Mouse (Mus musculus) liver, embryonic 11.5 days (tissue): ENCODE results near the gene Oxsr1. TPM values are rescaled to one million over a fixed set of nuclear protein-coding genes. Genes with fewer than 3 reads are reported as not detected.
A peak's percentile ranks its signal among the peaks of the same experiment; 100 is the strongest.

Experiments used
- ATAC-seq: fragments of 200-750 bp; cut with Nextera tagmentation; replicated peaks from 2 replicates; pipeline ENCODE4 v1.8.0; 2017; ENCODE audit warnings: moderate number of reproducible peaks, mild to moderate bottlenecking, moderate TSS enrichment, moderate library complexity; ENCODE audit not compliant: low FRiP score
- DNase-seq: peaks from one replicate; pipeline ENCODE4 v3.0.0-alpha.2; 2017; ENCODE audit warnings: low spot score
- H3K27ac ChIP-seq: fragments of 300-500 bp; sonication (generic); 2 replicates; pipeline ENCODE4 v1.5.1; 2014; ENCODE audit warnings: mild to moderate bottlenecking, low read depth, low read length, control low read depth
- H3K27me3 ChIP-seq: fragments of 300-500 bp; sonication (generic); replicated peaks from 2 replicates; pipeline ENCODE4 v1.6.1; 2014; ENCODE audit warnings: low read length, mixed read lengths; ENCODE audit not compliant: control insufficient read depth, insufficient read depth
- H3K36me3 ChIP-seq: fragments of 300-500 bp; sonication (generic); 2 replicates; pipeline ENCODE4 v1.6.1; 2014; ENCODE audit warnings: mild to moderate bottlenecking, low read length, moderate library complexity, mixed read lengths; ENCODE audit not compliant: control insufficient read depth, insufficient read depth
- H3K4me1 ChIP-seq: fragments of 300-500 bp; sonication (generic); replicated peaks from 2 replicates; pipeline ENCODE4 v1.6.1; 2014; ENCODE audit warnings: low read length, mixed read lengths; ENCODE audit not compliant: control insufficient read depth, insufficient read depth
- H3K4me2 ChIP-seq: fragments of 300-500 bp; sonication (generic); 2 replicates; pipeline ENCODE4 v1.6.1; 2014; ENCODE audit warnings: mild to moderate bottlenecking, control low read depth, moderate library complexity
- H3K4me3 ChIP-seq: fragments of 300-500 bp; sonication (generic); 2 replicates; pipeline ENCODE4 v1.5.1; 2014; ENCODE audit warnings: low read depth, low read length, control low read depth
- H3K9ac ChIP-seq: fragments of 300-500 bp; sonication (generic); 2 replicates; pipeline ENCODE4 v1.6.1; 2014; ENCODE audit warnings: low read depth, low read length, control low read depth
- H3K9me3 ChIP-seq: fragments of 300-500 bp; sonication (generic); 2 replicates; pipeline ENCODE4 v1.6.1; 2016; ENCODE audit warnings: low read length, inconsistent platforms, mixed read lengths; ENCODE audit not compliant: control insufficient read depth
- WGBS: fragments of 180-500 bp; shearing (Covaris S2); extraction: QIAGEN DNeasy Blood & Tissue Kit; methylation state at CpG from one replicate; pipeline ENCODE4 v1.1.7; 2014; 5-methylcytosine and 5-hydroxymethylcytosine counted together
- polyA plus RNA-seq: library from polyadenylated mRNA; unstranded; fragments of >200 nt; fragmentation: Nextera tagmentation; extraction: Ambion mirVana; gene quantifications from 2 replicates; pipeline ENCODE4 v1.2.1, GENCODE M21; 2014

Oxsr1 gene
- polyA plus RNA-seq, 1 experiment from 2014 or later = 14.2 TPM

DNA sequence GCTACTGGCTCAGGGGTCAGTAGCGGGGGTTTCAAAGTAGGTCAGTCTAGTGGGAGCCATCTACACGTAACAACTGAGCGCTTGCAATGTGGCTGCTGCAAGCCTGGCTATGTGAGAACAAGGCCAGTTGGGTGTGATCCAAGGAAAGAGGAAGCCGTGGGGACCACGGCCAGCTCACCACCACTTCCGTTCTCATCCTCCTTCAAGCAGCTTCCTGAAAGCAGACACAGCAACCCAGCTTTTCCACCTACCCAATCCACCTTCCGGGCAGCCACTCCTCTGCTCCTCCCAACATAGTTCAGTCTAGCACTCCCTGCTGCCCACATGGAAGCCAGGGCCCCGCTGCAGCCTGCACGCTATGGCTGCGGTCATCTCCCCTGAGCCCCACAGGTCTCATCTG is 12.1 kb upstream of the Oxsr1 start:
- Histone ChIP-seq H3K4me2 (peak overlapping the region; percentile 19), H3K4me3 (no peak overlapping the region), H3K4me1 (no peaks in the 10 kb centered on the region; the same call in 1 of the 2 replicates), H3K27me3 (no peaks in the 10 kb centered on the region), H3K36me3 (no peaks in the 10 kb centered on the region), H3K9me3 (no peaks in the 10 kb centered on the region), H3K9ac (peak overlapping the region; percentile 35; the same call in 1 of the 2 replicates), H3K27ac (no peak overlapping the region)
- DNase-seq (no peak), ATAC-seq (no peak; the same call in 1 of the 2 replicates)
- WGBS = 27% methylated on average over 10 of the region's 10 CpGs

- no peak for DNase-seq
- ATAC-seq = no peak
- Histone ChIP-seq H3K4me3 (no peak overlapping the region), H3K4me2 (no peak overlapping the region), H3K27ac (no peak overlapping the region), H3K36me3 (no peaks in the 10 kb centered on the region), H3K9ac (no peak overlapping the region), H3K4me1 (no peaks in the 10 kb centered on the region; the same call in 1 of the 2 replicates), H3K9me3 (no peaks in the 10 kb centered on the region), H3K27me3 (no peaks in the 10 kb centered on the region)
- 87% methylated on average over 15 of the region's 15 CpGs for WGBS
Observed at GRCm38 (mm10) chr9:119330186-119330963, 8.1 kb upstream of the Oxsr1 start.

DNA sequence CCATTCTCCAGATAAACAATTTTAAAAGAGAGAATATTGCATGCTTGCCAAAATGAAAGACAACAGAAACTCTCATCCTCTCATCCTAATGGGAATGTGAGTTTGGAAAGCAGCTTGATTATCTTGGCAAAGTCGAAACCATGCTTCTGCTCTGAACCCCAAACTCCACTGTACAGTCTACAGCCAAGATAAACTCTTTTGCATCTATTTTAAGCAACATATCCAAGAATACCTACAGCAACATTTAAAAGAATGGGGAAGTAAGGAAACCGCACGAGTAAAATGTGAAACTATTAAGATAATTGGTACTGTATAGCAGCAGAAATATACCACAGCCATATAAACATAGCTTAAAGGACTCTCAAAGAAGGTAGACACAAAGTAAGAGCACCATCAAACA is 6.3 kb upstream of the Oxsr1 start:
- no peak overlapping the region for H3K4me2 ChIP-seq
- no peaks in the 10 kb centered on the region; the same call in 1 of the 2 replicates for H3K4me1 ChIP-seq
- H3K27ac ChIP-seq = no peak overlapping the region
- no peak overlapping the region for H3K9ac ChIP-seq
- no peaks in the 10 kb centered on the region for H3K27me3 ChIP-seq
- H3K9me3 ChIP-seq = no peaks in the 10 kb centered on the region
- H3K36me3 ChIP-seq = no peaks in the 10 kb centered on the region
- ATAC-seq (no peak), DNase-seq (no peak)
- H3K4me3 ChIP-seq = no peak overlapping the region
- WGBS = 76% methylated on average over 3 of the region's 3 CpGs

DNA sequence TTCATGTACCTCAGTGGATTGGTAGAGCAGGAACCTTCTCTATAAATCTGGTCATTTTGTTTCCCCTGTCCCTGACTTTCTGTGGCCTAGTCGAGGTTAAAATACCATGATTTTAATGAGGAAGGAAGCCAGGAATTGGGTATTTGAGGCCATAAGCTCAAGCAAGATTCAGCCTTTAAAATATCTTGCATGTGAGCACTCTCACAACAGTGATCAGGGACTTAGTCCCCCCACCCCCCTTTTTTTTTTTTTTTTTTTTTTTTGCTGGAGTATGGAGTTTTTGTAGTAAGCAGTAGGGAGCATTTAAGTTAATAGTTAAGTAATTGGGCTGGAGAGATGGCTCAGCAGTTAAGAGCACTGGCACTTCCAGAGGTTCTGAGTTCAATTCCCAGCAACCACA is 1.9 kb upstream of the Oxsr1 start:
- 49% methylated on average over 1 of the region's 1 CpGs for WGBS
- no peaks in the 10 kb centered on the region for H3K27me3 ChIP-seq
- DNase-seq (no peak), ATAC-seq (no peak)
- H3K9me3 ChIP-seq = no peaks in the 10 kb centered on the region
- H3K4me1 ChIP-seq = peaks cover 7% of the 10 kb centered on the region
- H3K4me2 ChIP-seq = peak overlapping the region; percentile 99
- no peaks in the 10 kb centered on the region for H3K36me3 ChIP-seq
- no peak overlapping the region for H3K4me3 ChIP-seq
- H3K27ac ChIP-seq = peak overlapping the region; percentile 32; the same call in 1 of the 2 replicates
- H3K9ac ChIP-seq = no peak overlapping the region

DNA sequence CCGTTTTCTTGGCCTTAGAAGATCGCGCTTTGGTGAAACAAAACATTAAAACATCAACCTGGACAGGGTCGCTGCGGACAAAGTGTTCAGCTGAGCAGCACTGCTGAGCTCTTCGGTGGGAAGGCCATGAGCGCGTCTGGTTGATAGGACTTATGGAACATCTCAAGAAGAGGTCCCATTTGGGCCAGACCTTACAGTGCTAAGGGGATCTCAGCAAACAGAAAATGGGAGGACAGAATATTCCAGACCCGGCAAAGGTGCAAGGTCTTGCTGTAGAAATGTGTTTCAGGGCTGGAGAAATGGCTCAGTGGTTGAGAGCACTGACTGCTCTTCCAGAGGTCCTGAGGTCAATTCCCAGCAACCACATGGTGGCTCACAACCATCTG is 1.0 kb upstream of the Oxsr1 start:
- H3K9ac ChIP-seq = peak overlapping the region; percentile 87
- 6% methylated on average over 9 of the region's 9 CpGs for WGBS
- peak overlapping the region; percentile 99 for H3K27ac ChIP-seq
- peak overlapping the region; percentile 96 for H3K4me3 ChIP-seq
- H3K4me2 ChIP-seq = peak overlapping the region; percentile 99
- H3K36me3 ChIP-seq = no peaks in the 10 kb centered on the region
- no peaks in the 10 kb centered on the region for H3K9me3 ChIP-seq
- H3K27me3 ChIP-seq = no peaks in the 10 kb centered on the region
- peaks cover 7% of the 10 kb centered on the region for H3K4me1 ChIP-seq
- no peak for DNase-seq
- ATAC-seq = no peak

DNA sequence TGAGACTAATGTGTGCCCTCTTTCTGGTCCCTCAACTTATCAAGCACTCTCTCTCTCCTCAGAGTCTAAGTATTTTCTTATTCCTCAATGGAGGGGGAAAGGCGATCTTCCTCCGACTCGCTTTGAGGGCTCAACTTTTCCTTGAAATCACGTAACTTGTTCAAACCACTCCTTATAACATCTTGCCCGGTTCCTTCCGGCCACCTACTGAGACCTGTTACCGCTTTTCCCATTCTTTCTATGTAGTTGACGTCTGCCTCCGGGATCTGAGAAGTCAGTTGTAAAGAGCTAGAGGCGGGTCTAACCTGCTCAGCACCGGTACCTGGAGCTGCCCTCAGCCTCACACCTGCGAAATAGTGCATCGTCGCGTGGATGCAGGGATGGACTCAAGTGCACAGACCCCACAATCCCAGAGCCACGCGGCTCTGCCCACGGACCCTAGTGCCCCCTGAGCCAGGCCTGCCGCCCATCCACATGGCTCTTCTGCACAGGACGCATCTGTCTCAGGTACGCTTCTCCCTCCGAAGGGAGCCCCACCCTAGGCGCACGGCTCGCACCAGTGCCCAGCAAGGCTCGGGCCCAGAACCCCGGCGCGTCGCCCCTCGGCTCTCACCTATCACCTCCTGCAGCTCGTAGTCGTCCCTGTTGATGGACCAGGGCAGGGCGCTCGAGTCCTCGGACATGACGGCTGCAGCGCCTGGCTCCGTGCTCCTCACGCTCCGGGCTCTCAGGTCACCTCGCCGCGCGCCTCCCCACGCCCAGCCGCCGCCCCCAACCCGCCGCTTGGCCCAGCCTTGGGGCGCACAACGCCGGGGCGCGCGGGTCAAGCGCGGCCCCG is 616 bp downstream of the Oxsr1 start:
- under 1% methylated on average over 54 of the region's 59 CpGs for WGBS
- H3K27ac ChIP-seq = peak overlapping the region; percentile 92
- ATAC-seq (peak; percentile 26), DNase-seq (peak; percentile 62)
- H3K4me1 ChIP-seq = peaks cover 7% of the 10 kb centered on the region
- H3K4me3 ChIP-seq = peak overlapping the region; percentile 96
- H3K36me3 ChIP-seq = no peaks in the 10 kb centered on the region
- no peaks in the 10 kb centered on the region for H3K9me3 ChIP-seq
- H3K9ac ChIP-seq = peak overlapping the region; percentile 93
- no peaks in the 10 kb centered on the region for H3K27me3 ChIP-seq
- H3K4me2 ChIP-seq = peak overlapping the region; percentile 99

DNA sequence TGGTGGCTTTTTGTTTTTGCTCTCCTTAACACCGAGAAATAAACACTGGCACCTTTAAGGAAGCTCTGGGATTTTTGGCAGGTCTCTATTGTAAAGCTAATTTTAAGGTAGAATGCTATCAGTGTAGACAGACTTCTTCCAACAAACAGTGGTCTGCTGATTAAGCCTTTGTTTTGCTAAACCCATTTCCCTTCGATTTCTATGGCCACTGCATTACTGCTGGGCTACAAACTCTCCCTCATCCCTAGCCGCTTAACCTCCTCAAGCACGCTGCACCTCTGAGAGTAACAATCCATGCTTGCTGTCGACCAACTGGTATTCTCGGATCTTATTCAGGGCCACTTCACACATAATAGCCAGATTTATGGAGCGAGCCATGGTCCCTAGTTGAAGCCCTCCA is 1.3 kb downstream of the Oxsr1 start:
- Histone ChIP-seq H3K9me3 (no peaks in the 10 kb centered on the region), H3K4me1 (peaks cover 7% of the 10 kb centered on the region), H3K9ac (peak overlapping the region; percentile 93), H3K36me3 (no peaks in the 10 kb centered on the region), H3K27me3 (no peaks in the 10 kb centered on the region), H3K4me3 (peak overlapping the region; percentile 96), H3K27ac (0 out of 2 replicates have a peak overlapping the region, but pooled peaks have one; percentile 92), H3K4me2 (peak overlapping the region; percentile 99)
- DNase-seq (no peak), ATAC-seq (no peak)
- 12% methylated on average over 7 of the region's 7 CpGs for WGBS

DNA sequence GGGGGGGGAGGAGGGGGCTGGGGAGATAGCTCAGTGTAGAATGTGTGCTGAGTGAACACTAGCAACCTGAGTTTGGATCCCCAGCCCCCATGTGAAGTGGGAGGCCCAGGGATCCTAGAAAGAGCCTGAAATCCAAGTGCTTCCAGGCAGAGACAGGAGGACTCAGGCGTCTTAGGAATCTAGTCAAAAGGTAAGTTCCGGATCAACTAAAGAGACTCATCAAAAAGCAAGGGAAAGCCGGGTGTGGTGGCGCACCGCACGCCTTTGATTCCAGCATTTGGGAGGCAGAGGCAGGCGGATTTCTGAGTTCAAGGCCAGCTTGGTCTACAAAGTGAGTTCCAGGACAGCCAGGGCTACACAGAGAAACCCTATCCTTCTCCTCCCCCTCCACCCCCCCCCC is 1.8 kb downstream of the Oxsr1 start:
- 84% methylated on average over 7 of the region's 7 CpGs for WGBS
- H3K9ac ChIP-seq = peak overlapping the region; percentile 93; the same call in 1 of the 2 replicates

More for the DNA sequence above, 1.8 kb downstream of the Oxsr1 start:
- H3K4me2 ChIP-seq = peak overlapping the region; percentile 99
- no peak for DNase-seq
- no peak overlapping the region for H3K27ac ChIP-seq
- H3K4me1 ChIP-seq = peaks cover 9% of the 10 kb centered on the region
- H3K27me3 ChIP-seq = no peaks in the 10 kb centered on the region
- no peak for ATAC-seq
- H3K9me3 ChIP-seq = no peaks in the 10 kb centered on the region
- H3K4me3 ChIP-seq = peak overlapping the region; percentile 96
- no peaks in the 10 kb centered on the region for H3K36me3 ChIP-seq
